Mouse (Mus musculus) midbrain, postnatal 0 days (tissue): ENCODE data around the gene Ufd1. TPM values are rescaled to one million over a fixed set of nuclear protein-coding genes. Genes with fewer than 3 reads are reported as not detected.

Source experiments
- ATAC-seq: fragments of 200-750 bp; cut with Nextera tagmentation; 2 replicates; pipeline ENCODE4 v1.8.0; 2017; ENCODE audit warnings: moderate number of reproducible peaks, mild to moderate bottlenecking, moderate TSS enrichment, moderate library complexity; ENCODE audit not compliant: low FRiP score
- DNase-seq: peaks from one replicate; pipeline ENCODE4 v3.0.0-alpha.2; 2015; ENCODE audit warnings: low spot score
- H3K27ac ChIP-seq: fragments of 300-500 bp; sonication (generic); 2 replicates; pipeline ENCODE4 v1.5.1; 2014; ENCODE audit warnings: low read depth, mild to moderate bottlenecking, low read length, mixed read lengths
- H3K27me3 ChIP-seq: fragments of 300-500 bp; sonication (generic); 2 replicates; pipeline ENCODE4 v1.6.1; 2014; ENCODE audit warnings: low read length, control low read depth, mixed read lengths; ENCODE audit not compliant: insufficient read depth
- H3K36me3 ChIP-seq: fragments of 300-500 bp; sonication (generic); 2 replicates; pipeline ENCODE4 v1.6.1; 2014; ENCODE audit warnings: low read length, control low read depth, mixed read lengths; ENCODE audit not compliant: insufficient read depth
- H3K4me1 ChIP-seq: fragments of 300-500 bp; sonication (generic); 2 replicates; pipeline ENCODE4 v1.6.1; 2014; ENCODE audit warnings: mild to moderate bottlenecking, control low read depth, antibody characterized with exemption, low read length, mixed read lengths; ENCODE audit not compliant: insufficient read depth
- H3K4me2 ChIP-seq: fragments of 300-500 bp; sonication (generic); 2 replicates; pipeline ENCODE4 v1.6.1; 2014; ENCODE audit warnings: low read depth, mild to moderate bottlenecking, low read length, mixed read lengths; ENCODE audit not compliant: poor library complexity, severe bottlenecking
- H3K4me3 ChIP-seq: fragments of 300-500 bp; sonication (generic); 2 replicates; pipeline ENCODE4 v1.5.1; 2014; ENCODE audit warnings: low read depth, mild to moderate bottlenecking, low read length, moderate library complexity
- H3K9ac ChIP-seq: fragments of 300-500 bp; sonication (generic); replicated peaks from 2 replicates; pipeline ENCODE4 v1.6.1; 2014; ENCODE audit warnings: mild to moderate bottlenecking, low read length, moderate library complexity, mixed read lengths; ENCODE audit not compliant: poor library complexity, severe bottlenecking
- H3K9me3 ChIP-seq: fragments of 300-500 bp; sonication (generic); 2 replicates; pipeline ENCODE4 v1.6.1; 2016; ENCODE audit warnings: low read length, control low read depth
- CTCF ChIP-seq: IDR thresholded peaks from 2 replicates; pipeline ENCODE4 v1.5.1; 2016; ENCODE audit warnings: antibody characterized with exemption, mild to moderate bottlenecking
- WGBS: fragments of 180-500 bp; shearing (Covaris S2); extraction: QIAGEN DNeasy Blood & Tissue Kit; methylation state at CpG from one replicate; pipeline ENCODE4 v1.1.7; 2014; 5-methylcytosine and 5-hydroxymethylcytosine counted together
- polyA plus RNA-seq: library from polyadenylated mRNA; unstranded; fragments of >200 nt; fragmentation: Nextera tagmentation; extraction: Ambion mirVana; gene quantifications from 2 replicates; pipeline ENCODE4 v1.2.1, GENCODE M21; 2015
- total RNA-seq: library from RNA; depleted of rRNA; stranded (reverse); fragments of >200 nt; gene quantifications from 2 replicates; pipeline ENCODE4 v1.2.3, GENCODE M21; 2014

Gene Ufd1
- total and polyA plus RNA-seq, 2 experiments from 2014 or later = 60.9 to 116 TPM

DNA sequence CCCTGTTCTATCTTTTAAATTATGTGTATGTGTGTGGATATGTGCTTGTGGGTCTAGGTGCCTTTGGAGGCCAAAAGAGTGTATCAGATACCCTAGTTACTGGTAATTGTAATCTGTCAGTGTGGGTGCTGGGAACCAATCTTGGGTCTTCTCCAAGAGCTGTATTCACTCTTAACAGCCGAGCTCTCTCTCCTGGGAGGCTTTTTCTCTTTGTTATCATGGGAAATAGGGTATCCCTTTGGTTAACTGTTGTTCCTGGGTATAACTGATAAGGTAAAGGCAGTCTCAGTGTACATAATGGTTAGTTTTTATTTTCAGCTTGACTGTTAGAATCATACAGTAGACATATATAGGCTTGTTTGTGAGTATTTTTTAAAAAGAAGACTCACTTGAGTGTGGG lies 10.8 kb downstream of the Ufd1 start:
- H3K27me3 ChIP-seq = no peaks in the 10 kb centered on the region
- DNase-seq (no peak), ATAC-seq (no peak)
- H3K36me3 ChIP-seq = peaks cover 85% of the 10 kb centered on the region
- H3K4me3 ChIP-seq = no peak overlapping the region
- no peak overlapping the region for H3K9ac ChIP-seq
- TF ChIP-seq CTCF = no peak
- H3K4me2 ChIP-seq = no peak overlapping the region
- 83% methylated on average over 1 of the region's 1 CpGs for WGBS
- H3K9me3 ChIP-seq = no peaks in the 10 kb centered on the region
- H3K4me1 ChIP-seq = no peaks in the 10 kb centered on the region
- no peak overlapping the region for H3K27ac ChIP-seq

DNA sequence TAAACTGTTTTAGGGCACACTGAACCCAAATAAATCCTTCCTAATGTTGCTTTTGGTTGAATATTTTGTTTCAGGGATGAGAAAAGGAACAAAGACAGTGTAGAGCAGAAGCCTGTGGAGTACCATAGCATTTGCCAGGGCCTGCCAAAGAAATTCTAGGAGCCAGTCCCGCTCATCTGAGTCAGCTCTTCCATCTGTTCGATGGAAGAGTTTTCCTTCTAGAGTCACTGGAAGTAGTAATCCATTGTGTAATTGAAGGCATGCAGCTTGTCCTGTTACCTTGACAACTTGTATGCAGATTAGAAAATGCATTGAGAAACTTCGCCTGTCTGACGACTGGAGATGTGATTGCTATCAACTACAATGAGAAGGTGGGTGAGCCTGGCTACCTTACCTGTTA lies 11.3 kb downstream of the Ufd1 start:
- TF ChIP-seq CTCF = no peak
- H3K9ac ChIP-seq = no peak overlapping the region
- no peak overlapping the region for H3K4me3 ChIP-seq
- 63% methylated on average over 4 of the region's 4 CpGs for WGBS
- peaks cover 84% of the 10 kb centered on the region for H3K36me3 ChIP-seq
- no peaks in the 10 kb centered on the region for H3K9me3 ChIP-seq
- H3K4me1 ChIP-seq = no peaks in the 10 kb centered on the region
- DNase-seq (no peak), ATAC-seq (no peak)
- H3K27ac ChIP-seq = no peak overlapping the region
- H3K4me2 ChIP-seq = no peak overlapping the region
- no peaks in the 10 kb centered on the region for H3K27me3 ChIP-seq

DNA sequence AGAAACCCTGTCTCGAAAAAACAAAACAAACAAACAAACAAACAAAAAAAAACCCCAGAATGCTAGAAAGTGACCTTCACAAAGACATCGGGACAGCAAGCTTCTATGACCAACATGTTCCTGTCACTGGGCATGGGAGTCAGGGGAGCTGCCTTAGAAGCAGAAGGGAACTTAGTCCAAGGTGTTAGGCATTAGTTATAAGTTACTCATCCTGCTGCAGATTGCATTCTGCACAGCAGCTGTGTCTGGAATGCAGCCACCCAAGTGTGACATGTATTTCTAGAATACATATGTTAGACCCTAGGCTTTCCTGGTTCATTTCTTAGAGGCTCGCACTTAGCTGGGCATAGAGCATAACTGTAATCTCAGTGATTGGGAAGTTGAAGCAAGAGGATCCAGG lies 17.1 kb downstream of the Ufd1 start:
- Histone ChIP-seq H3K4me3 (no peak overlapping the region), H3K27ac (no peak overlapping the region), H3K27me3 (no peaks in the 10 kb centered on the region), H3K9me3 (no peaks in the 10 kb centered on the region), H3K9ac (no peak overlapping the region), H3K4me2 (no peak overlapping the region), H3K36me3 (peaks cover 59% of the 10 kb centered on the region), H3K4me1 (no peaks in the 10 kb centered on the region)
- DNase-seq (no peak), ATAC-seq (no peak)
- no peak for TF ChIP-seq CTCF
- WGBS = 93% methylated on average over 3 of the region's 3 CpGs

DNA sequence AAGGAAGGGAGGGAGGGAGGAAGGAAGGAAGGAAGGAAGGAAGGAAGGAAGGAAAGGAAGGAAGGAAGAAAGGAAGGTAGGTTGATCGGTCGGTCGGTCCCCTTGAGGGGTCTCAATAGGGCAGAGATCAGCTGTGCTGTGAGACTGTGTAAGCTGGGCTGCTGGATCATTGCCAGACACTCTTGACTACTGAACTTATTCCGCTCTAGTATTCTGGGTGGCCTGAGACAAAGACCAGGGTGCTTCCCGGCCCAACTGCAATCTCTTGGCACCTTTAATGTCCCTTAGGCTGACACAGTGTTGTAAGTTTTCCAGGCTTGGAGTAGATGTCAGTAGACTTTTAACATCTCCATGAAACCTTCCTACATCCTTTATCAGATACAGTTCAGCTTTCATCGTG lies 17.5 kb downstream of the Ufd1 start:
- Histone ChIP-seq H3K9me3 (no peaks in the 10 kb centered on the region), H3K4me1 (no peaks in the 10 kb centered on the region), H3K27ac (no peak overlapping the region), H3K36me3 (peaks cover 59% of the 10 kb centered on the region), H3K4me2 (no peak overlapping the region), H3K27me3 (no peaks in the 10 kb centered on the region), H3K9ac (no peak overlapping the region), H3K4me3 (no peak overlapping the region)
- TF ChIP-seq CTCF = no peak
- 86% methylated on average over 6 of the region's 6 CpGs for WGBS
- DNase-seq (no peak), ATAC-seq (no peak)

DNA sequence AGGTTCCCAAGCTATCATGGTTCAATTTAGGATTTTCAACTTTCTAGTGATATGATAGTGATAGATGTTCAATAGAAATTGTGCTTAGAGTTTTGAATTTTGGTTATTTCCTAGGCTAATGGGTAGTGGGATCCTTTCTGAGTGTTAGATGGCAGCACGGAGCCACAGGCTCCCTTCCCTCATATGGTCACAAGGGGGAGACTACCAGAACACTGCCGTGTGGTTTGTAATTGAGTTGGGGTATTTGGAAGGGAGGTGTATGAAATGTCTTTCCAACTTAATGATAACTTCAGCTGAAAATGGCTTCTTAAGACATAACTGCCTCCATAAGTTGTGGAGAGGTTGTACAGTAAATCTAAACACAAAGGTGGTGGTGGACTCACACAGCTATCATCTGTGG lies 21.9 kb downstream of the Ufd1 start:
- DNase-seq (no peak), ATAC-seq (no peak)
- 76% methylated on average over 2 of the region's 2 CpGs for WGBS
- Histone ChIP-seq H3K4me1 (no peaks in the 10 kb centered on the region), H3K4me3 (no peak overlapping the region), H3K9me3 (no peaks in the 10 kb centered on the region), H3K36me3 (peaks cover 33% of the 10 kb centered on the region), H3K9ac (no peak overlapping the region), H3K4me2 (no peak overlapping the region), H3K27ac (no peak overlapping the region), H3K27me3 (no peaks in the 10 kb centered on the region)
- TF ChIP-seq CTCF = peak; percentile 64

DNA sequence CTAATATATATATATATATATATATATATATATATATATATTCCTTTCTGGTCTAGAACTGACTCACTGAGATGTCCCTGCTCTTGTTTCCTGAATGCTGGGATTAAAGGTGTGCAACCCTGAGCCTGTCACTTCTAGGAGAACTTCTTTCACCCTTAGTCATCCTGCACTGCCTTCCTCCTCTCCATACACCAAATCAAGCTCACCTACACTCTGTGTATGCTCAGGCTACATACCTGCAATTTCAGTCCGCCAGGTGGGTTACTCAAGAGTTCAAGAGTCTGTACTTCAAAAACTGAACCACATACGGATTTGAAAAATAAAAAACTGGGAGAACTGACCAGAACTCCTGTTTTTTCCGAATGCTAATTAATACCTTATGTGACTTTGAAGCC lies 24.5 kb downstream of the Ufd1 start:
- Histone ChIP-seq H3K4me3 (peak overlapping the region; percentile 90), H3K9me3 (no peaks in the 10 kb centered on the region), H3K9ac (peak overlapping the region; percentile 91; the same call in 1 of the 2 replicates), H3K36me3 (peaks cover 21% of the 10 kb centered on the region), H3K4me1 (no peaks in the 10 kb centered on the region), H3K4me2 (peak overlapping the region; percentile 74), H3K27me3 (no peaks in the 10 kb centered on the region), H3K27ac (no peak overlapping the region)
- 28% methylated on average over 3 of the region's 3 CpGs for WGBS
- ATAC-seq = 0 out of 2 replicates have a peak, but pooled peaks have one; percentile 44
- no peak for TF ChIP-seq CTCF
- DNase-seq = no peak
